Mouse (Mus musculus) embryonic facial prominence, embryonic 11.5 days (tissue): ENCODE results near the gene Zscan10. TPM values are rescaled to one million over a fixed set of nuclear protein-coding genes. Genes with fewer than 3 reads are reported as not detected.

ENCODE experiments used
- ATAC-seq: fragments of 200-750 bp; cut with Nextera tagmentation; replicated peaks from 2 replicates; pipeline ENCODE4 v1.8.0; 2017; ENCODE audit warnings: low read depth; ENCODE audit not compliant: insufficient number of reproducible peaks, low FRiP score, low TSS enrichment
- DNase-seq: peaks from one replicate; pipeline ENCODE4 v3.0.0-alpha.2; 2015; ENCODE audit warnings: low spot score
- H3K27ac ChIP-seq: fragments of 300-500 bp; sonication (generic); replicated peaks from 2 replicates; pipeline ENCODE4 v1.5.1; 2014; ENCODE audit warnings: mild to moderate bottlenecking, low read depth, low read length, control low read depth
- H3K27me3 ChIP-seq: fragments of 300-500 bp; sonication (generic); 2 replicates; pipeline ENCODE4 v1.6.1; 2014; ENCODE audit warnings: mild to moderate bottlenecking, low read length, moderate library complexity, mixed read lengths; ENCODE audit not compliant: control insufficient read depth, insufficient read depth
- H3K36me3 ChIP-seq: fragments of 300-500 bp; sonication (generic); replicated peaks from 2 replicates; pipeline ENCODE4 v1.6.1; 2014; ENCODE audit warnings: low read depth, mild to moderate bottlenecking, low read length, moderate library complexity, mixed read lengths; ENCODE audit not compliant: control insufficient read depth, insufficient read depth
- H3K4me1 ChIP-seq: fragments of 300-500 bp; sonication (generic); 2 replicates; pipeline ENCODE4 v1.6.1; 2014; ENCODE audit warnings: low read length, mixed read lengths; ENCODE audit not compliant: control insufficient read depth, insufficient read depth
- H3K4me2 ChIP-seq: fragments of 300-500 bp; sonication (generic); 2 replicates; pipeline ENCODE4 v1.6.1; 2014; ENCODE audit warnings: low read depth, mild to moderate bottlenecking, control low read depth, low read length, moderate library complexity
- H3K4me3 ChIP-seq: fragments of 300-500 bp; sonication (generic); 2 replicates; pipeline ENCODE4 v1.5.1; 2014; ENCODE audit warnings: low read depth, low read length, control low read depth
- H3K9ac ChIP-seq: fragments of 300-500 bp; sonication (generic); replicated peaks from 2 replicates; pipeline ENCODE4 v1.6.1; 2014; ENCODE audit warnings: mild to moderate bottlenecking, control low read depth, low read length
- H3K9me3 ChIP-seq: fragments of 300-500 bp; sonication (generic); replicated peaks from 2 replicates; pipeline ENCODE4 v1.6.1; 2016; ENCODE audit warnings: mild to moderate bottlenecking, low read length, inconsistent platforms, mixed read lengths; ENCODE audit not compliant: control insufficient read depth
- WGBS: fragments of 180-500 bp; shearing (Covaris S2); extraction: QIAGEN DNeasy Blood & Tissue Kit; methylation state at CpG from one replicate; pipeline ENCODE4 v1.1.7; 2014; 5-methylcytosine and 5-hydroxymethylcytosine counted together
- polyA plus RNA-seq: library from polyadenylated mRNA; unstranded; fragments of >200 nt; fragmentation: Nextera tagmentation; extraction: Ambion mirVana; gene quantifications from 2 replicates; pipeline ENCODE4 v1.2.1, GENCODE M21; 2014

Zscan10 gene
- polyA plus RNA-seq, 1 experiment from 2014 or later: 0.28 TPM

GRCm38 (mm10) chr17:23572059-23572458 is 28.6 kb upstream of the Zscan10 start:
- no peak overlapping the region for H3K4me3 ChIP-seq
- H3K36me3 ChIP-seq: peaks cover 13% of the 10 kb centered on the region
- WGBS: 76% methylated on average over 6 of the region's 6 CpGs
- ATAC-seq (no peak), DNase-seq (no peak)
- no peak overlapping the region for H3K9ac ChIP-seq
- H3K27ac ChIP-seq: no peak overlapping the region
- H3K9me3 ChIP-seq: no peaks in the 10 kb centered on the region
- H3K4me2 ChIP-seq: no peak overlapping the region
- no peaks in the 10 kb centered on the region for H3K27me3 ChIP-seq
- H3K4me1 ChIP-seq: no peaks in the 10 kb centered on the region

- Histone ChIP-seq H3K4me1 (no peaks in the 10 kb centered on the region), H3K27ac (no peak overlapping the region), H3K4me3 (no peak overlapping the region), H3K9me3 (no peaks in the 10 kb centered on the region), H3K27me3 (no peaks in the 10 kb centered on the region), H3K4me2 (no peak overlapping the region), H3K36me3 (peaks cover 13% of the 10 kb centered on the region), H3K9ac (no peak overlapping the region)
- no peak for ATAC-seq
- DNase-seq: no peak
- 90% methylated on average over 8 of the region's 8 CpGs for WGBS
Measured at GRCm38 (mm10) chr17:23574130-23574529, 26.5 kb upstream of the Zscan10 start.

GRCm38 (mm10) chr17:23575951-23576552 is 24.6 kb upstream of the Zscan10 start:
- no peaks in the 10 kb centered on the region for H3K27me3 ChIP-seq
- H3K4me3 ChIP-seq: no peak overlapping the region
- H3K36me3 ChIP-seq: peaks cover 15% of the 10 kb centered on the region
- ATAC-seq: 0 out of 2 replicates have a peak, but pooled peaks have one; percentile 29
- H3K27ac ChIP-seq: no peak overlapping the region
- no peak overlapping the region for H3K4me2 ChIP-seq
- no peak overlapping the region for H3K9ac ChIP-seq
- no peaks in the 10 kb centered on the region for H3K4me1 ChIP-seq
- 93% methylated on average over 38 of the region's 38 CpGs for WGBS
- H3K9me3 ChIP-seq: no peaks in the 10 kb centered on the region
- DNase-seq: no peak

- no peaks in the 10 kb centered on the region for H3K9me3 ChIP-seq
- no peak overlapping the region for H3K27ac ChIP-seq
- H3K4me2 ChIP-seq: peak overlapping the region; percentile 69; the same call in 1 of the 2 replicates
- H3K36me3 ChIP-seq: 0 out of 2 replicates have a peak, but pooled peaks cover 2% of the 10 kb centered on the region
- H3K4me3 ChIP-seq: peak overlapping the region; percentile 60; the same call in 1 of the 2 replicates
- H3K4me1 ChIP-seq: no peaks in the 10 kb centered on the region
- ATAC-seq (no peak), DNase-seq (no peak)
- peak overlapping the region; percentile 86; the same call in 1 of the 2 replicates for H3K9ac ChIP-seq
- no peaks in the 10 kb centered on the region for H3K27me3 ChIP-seq
- WGBS: 79% methylated on average over 8 of the region's 8 CpGs
Measured at GRCm38 (mm10) chr17:23584786-23585185, 15.9 kb upstream of the Zscan10 start.

GRCm38 (mm10) chr17:23585721-23586491 is 14.8 kb upstream of the Zscan10 start:
- ATAC-seq: peak; percentile 67
- WGBS: 0% methylated on average over 22 of the region's 22 CpGs

GRCm38 (mm10) chr17:23587253-23587652 is 13.4 kb upstream of the Zscan10 start:
- DNase-seq: no peak
- Histone ChIP-seq H3K9ac (no peak overlapping the region), H3K27ac (no peak overlapping the region), H3K4me2 (no peak overlapping the region), H3K36me3 (no peaks in the 10 kb centered on the region), H3K4me1 (no peaks in the 10 kb centered on the region), H3K27me3 (no peaks in the 10 kb centered on the region), H3K9me3 (no peaks in the 10 kb centered on the region), H3K4me3 (no peak overlapping the region)
- 49% methylated on average over 2 of the region's 2 CpGs for WGBS
- no peak for ATAC-seq

More at GRCm38 (mm10) chr17:23585721-23586491, 14.8 kb upstream of the Zscan10 start:
- Histone ChIP-seq H3K4me3 (peak overlapping the region; percentile 60), H3K36me3 (0 out of 2 replicates have a peak, but pooled peaks cover 2% of the 10 kb centered on the region), H3K9ac (peak overlapping the region; percentile 86), H3K27me3 (no peaks in the 10 kb centered on the region), H3K9me3 (no peaks in the 10 kb centered on the region), H3K27ac (0 out of 2 replicates have a peak overlapping the region, but pooled peaks have one; percentile 8), H3K4me1 (no peaks in the 10 kb centered on the region), H3K4me2 (peak overlapping the region; percentile 69)
- peak; percentile 88 for DNase-seq

- no peaks in the 10 kb centered on the region for H3K4me1 ChIP-seq
- H3K4me2 ChIP-seq: peak overlapping the region; percentile 75
- peak; percentile 99 for ATAC-seq
- H3K27ac ChIP-seq: peak overlapping the region; percentile 64; the same call in 1 of the 2 replicates
- WGBS: 7% methylated on average over 34 of the region's 34 CpGs
- H3K36me3 ChIP-seq: no peaks in the 10 kb centered on the region
- peak overlapping the region; percentile 45 for H3K4me3 ChIP-seq
- H3K9ac ChIP-seq: peak overlapping the region; percentile 74
- H3K27me3 ChIP-seq: no peaks in the 10 kb centered on the region
- DNase-seq: peak; percentile 99
- H3K9me3 ChIP-seq: no peaks in the 10 kb centered on the region
Measured at GRCm38 (mm10) chr17:23592208-23592925, 8.3 kb upstream of the Zscan10 start.
